Mouse (Mus musculus): ENCODE data around the gene Lmntd2.
A peak's percentile ranks its signal among the peaks of the same experiment; 100 is the strongest.
"Not testable (repeated sequence)": the region's sequence is repeated elsewhere in the genome, so short reads cannot be mapped to it uniquely, and the experiment has no call there.

Gene Lmntd2

GRCm38 (mm10) chr7:141213605-141214235 is at the start of gene Lmntd2:
Gene Lmntd2 (minus strand): TSS chr7:141214080.
- DNase-seq (ENCODE audit: low spot score in 2 of 2): no peak

- DNase-seq (ENCODE audit: low spot score in 2 of 2): no peak
These were observed 49.8 kb upstream of the Lmntd2 start for GRCm38 (mm10) chr7:141263640-141264039.

GRCm38 (mm10) chr7:141261480-141261879 is 47.6 kb upstream of the Lmntd2 start:
- DNase-seq (ENCODE audit: low spot score in 2 of 2): no peak

GRCm38 (mm10) chr7:141256159-141256558 is 42.3 kb upstream of the Lmntd2 start:
- no peak for DNase-seq (ENCODE audit: low spot score in 2 of 2)

GRCm38 (mm10) chr7:141250486-141250885 is 36.6 kb upstream of the Lmntd2 start:
- DNase-seq (ENCODE audit: low spot score in 2 of 2): not testable (repeated sequence)

- DNase-seq (ENCODE audit: low spot score in 2 of 2): no peak
These were observed 17.7 kb upstream of the Lmntd2 start for GRCm38 (mm10) chr7:141231551-141231950.

- DNase-seq (ENCODE audit: low spot score in 2 of 2): no peak
These were observed 17.2 kb upstream of the Lmntd2 start for GRCm38 (mm10) chr7:141231111-141231510.

GRCm38 (mm10) chr7:141230570-141230969 is 16.7 kb upstream of the Lmntd2 start:
- no peak for DNase-seq (ENCODE audit: low spot score in 2 of 2)

GRCm38 (mm10) chr7:141229702-141230101 is 15.8 kb upstream of the Lmntd2 start:
- DNase-seq (ENCODE audit: low spot score in 2 of 2): no peak

- peak; percentile 76 to 89 for DNase-seq (ENCODE audit: low spot score in 2 of 2)
These were observed 14.6 kb upstream of the Lmntd2 start, which contains the start of gene Phrf1 for GRCm38 (mm10) chr7:141228279-141229067. Gene Phrf1 (plus strand): TSS chr7:141228784.

GRCm38 (mm10) chr7:141227796-141228195 is 13.9 kb upstream of the Lmntd2 start:
- no peak for DNase-seq (ENCODE audit: low spot score in 2 of 2)

- no peak for DNase-seq (ENCODE audit: low spot score in 2 of 2)
These were observed 12.7 kb upstream of the Lmntd2 start for GRCm38 (mm10) chr7:141226535-141226934.

- no peak for DNase-seq (ENCODE audit: low spot score in 2 of 2)
These were observed 8.9 kb upstream of the Lmntd2 start for GRCm38 (mm10) chr7:141222696-141223215.

GRCm38 (mm10) chr7:141222126-141222467 is 8.2 kb upstream of the Lmntd2 start:
- DNase-seq (ENCODE audit: low spot score in 2 of 2): no peak

GRCm38 (mm10) chr7:141221249-141222125 is 7.6 kb upstream of the Lmntd2 start:
- DNase-seq (ENCODE audit: low spot score in 2 of 2): peak; percentile 91 to 92

GRCm38 (mm10) chr7:141220377-141220776 is 6.5 kb upstream of the Lmntd2 start:
- no peak for DNase-seq (ENCODE audit: low spot score in 2 of 2)

- DNase-seq (ENCODE audit: low spot score in 2 of 2): no peak
These were observed 5.7 kb upstream of the Lmntd2 start for GRCm38 (mm10) chr7:141219558-141220099.

- DNase-seq (ENCODE audit: low spot score in 2 of 2): no peak
These were observed 4.8 kb upstream of the Lmntd2 start for GRCm38 (mm10) chr7:141218557-141219133.

GRCm38 (mm10) chr7:141218141-141218540 is 4.3 kb upstream of the Lmntd2 start:
- no peak for DNase-seq (ENCODE audit: low spot score in 2 of 2)

- no peak for DNase-seq (ENCODE audit: low spot score in 2 of 2)
These were observed 3.6 kb upstream of the Lmntd2 start for GRCm38 (mm10) chr7:141217343-141218013.

- DNase-seq (ENCODE audit: low spot score in 2 of 2): no peak
These were observed 3.0 kb upstream of the Lmntd2 start for GRCm38 (mm10) chr7:141216894-141217293.

Measured in frontal cortex, postnatal 10 days (tissue).